Mouse (Mus musculus): Measurements from ENCODE around the gene Olfm2. TPM values are rescaled to one million over a fixed set of nuclear protein-coding genes. Genes with fewer than 3 reads are reported as not detected.
A peak's percentile ranks its signal among the peaks of the same experiment; 100 is the strongest.

Olfm2 gene
- total RNA-seq (2021): under 1 TPM; 0.29 to 0.41 TPM
- long read RNA-seq, experiment 1, partial matches to known transcripts: 1 of 1 reads
- long read RNA-seq, experiment 1, other reads (novel, unspliced or antisense): 0 of 1 reads
- long read RNA-seq, experiment 2, partial matches to known transcripts: 0 of 1 reads
- long read RNA-seq, experiment 2, other reads (novel, unspliced or antisense): 0 of 1 reads

GRCm38 (mm10) chr9:20746017-20746660, at the start of gene Olfm2:
Gene Olfm2, minus strand, starts transcription at chr9:20746349.
- no peak for DNase-seq
- intact Hi-C loops (cut with DNase I): no loop called here

- intact Hi-C loops (cut with DNase I): no loop called here
- DNase-seq: peak; percentile 53 to 55
Measured at GRCm38 (mm10) chr9:20794108-20794806, 48.1 kb upstream of the Olfm2 start.

- no peak for DNase-seq
- intact Hi-C loops (cut with DNase I): no loop called here
Measured at GRCm38 (mm10) chr9:20790345-20790744, 44.2 kb upstream of the Olfm2 start.

DNA sequence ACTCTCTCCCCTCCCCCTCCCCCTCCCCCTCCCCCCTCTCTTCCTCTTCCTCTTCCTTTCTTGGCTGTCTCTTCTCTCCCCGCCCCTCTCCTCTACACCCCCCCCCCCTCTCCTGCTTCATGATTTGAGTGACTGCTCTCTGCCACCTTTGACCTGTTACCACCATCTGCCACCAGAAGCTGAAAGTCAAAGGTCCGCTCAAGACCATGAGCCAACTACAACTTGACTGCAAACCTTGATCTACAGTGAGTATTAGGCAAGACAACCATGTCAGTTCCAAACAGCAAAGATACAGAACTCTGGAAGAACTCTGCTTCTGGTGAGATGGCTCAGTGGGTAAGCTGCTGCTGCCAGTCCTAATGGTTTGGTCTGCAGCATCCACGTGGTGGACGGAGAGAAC, 43.5 kb upstream of the Olfm2 start:
- DNase-seq: no peak
- intact Hi-C loops (cut with DNase I): no loop called here

GRCm38 (mm10) chr9:20787992-20788391, 41.8 kb upstream of the Olfm2 start:
- intact Hi-C loops (cut with DNase I): no loop called here

DNA sequence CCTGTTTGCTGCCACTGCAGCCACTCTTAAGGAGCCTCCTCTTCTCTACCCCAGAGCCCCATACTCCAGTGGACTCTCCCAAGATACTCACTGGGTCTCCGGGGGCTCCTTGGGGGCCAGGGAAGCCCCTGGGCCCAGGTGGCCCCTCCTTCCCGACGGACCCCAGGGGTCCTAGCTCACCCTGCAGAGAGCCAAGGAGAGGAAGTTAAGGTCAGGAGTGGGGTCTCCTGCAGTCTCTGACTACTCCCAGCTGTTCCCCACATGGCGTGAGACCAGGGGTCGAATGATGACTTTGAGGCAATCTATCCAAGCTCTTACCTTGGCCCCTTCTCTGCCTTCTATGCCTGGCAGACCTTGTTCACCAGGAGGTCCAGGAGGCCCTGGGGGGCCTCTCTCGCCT, 38.9 kb upstream of the Olfm2 start:
- intact Hi-C loops (cut with DNase I): no loop called here
- DNase-seq: no peak

More at GRCm38 (mm10) chr9:20787992-20788391, 41.8 kb upstream of the Olfm2 start:
- no peak for DNase-seq

DNA sequence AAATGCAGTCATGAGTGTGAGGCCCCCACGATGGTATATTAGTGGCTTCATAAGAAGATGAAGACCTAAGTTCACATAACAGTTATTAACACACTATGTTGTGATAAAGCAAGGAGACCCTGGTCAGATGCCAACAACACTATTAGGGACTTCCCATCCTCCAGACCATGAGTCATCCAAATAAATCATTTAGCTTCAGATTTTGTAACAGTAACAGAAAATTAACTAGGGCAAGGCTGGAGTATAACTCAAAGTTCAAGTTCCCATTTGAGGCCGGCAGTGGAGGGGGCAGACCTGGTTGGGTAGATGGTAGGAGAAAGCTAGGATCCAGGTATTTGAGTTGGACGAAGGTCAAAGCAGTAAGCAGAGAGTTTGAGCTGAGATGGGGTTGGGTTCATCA, 35.1 kb upstream of the Olfm2 start:
- intact Hi-C loops (cut with DNase I): no loop called here
- DNase-seq: no peak

DNA sequence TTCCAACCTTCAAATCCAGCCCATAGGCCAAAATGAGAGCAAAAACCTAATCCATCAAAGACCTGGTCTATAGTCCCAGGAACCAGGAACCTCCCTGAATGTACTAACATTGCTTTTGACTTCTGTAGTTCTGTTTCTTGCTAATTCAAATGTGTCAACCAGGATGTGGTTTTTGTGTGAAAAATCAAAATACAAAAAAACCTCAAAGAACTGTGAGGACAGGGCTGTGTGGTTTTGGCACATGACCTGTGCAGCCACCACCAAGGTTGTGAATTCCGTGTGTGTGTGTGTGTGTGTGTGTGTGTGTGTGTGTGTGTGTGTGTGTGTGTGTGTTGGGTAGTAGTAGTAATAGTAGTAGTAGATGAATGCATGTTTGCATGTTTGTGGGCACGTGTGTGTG, 19.1 kb upstream of the Olfm2 start:
- intact Hi-C loops (cut with DNase I): no loop called here
- no peak for DNase-seq

DNA sequence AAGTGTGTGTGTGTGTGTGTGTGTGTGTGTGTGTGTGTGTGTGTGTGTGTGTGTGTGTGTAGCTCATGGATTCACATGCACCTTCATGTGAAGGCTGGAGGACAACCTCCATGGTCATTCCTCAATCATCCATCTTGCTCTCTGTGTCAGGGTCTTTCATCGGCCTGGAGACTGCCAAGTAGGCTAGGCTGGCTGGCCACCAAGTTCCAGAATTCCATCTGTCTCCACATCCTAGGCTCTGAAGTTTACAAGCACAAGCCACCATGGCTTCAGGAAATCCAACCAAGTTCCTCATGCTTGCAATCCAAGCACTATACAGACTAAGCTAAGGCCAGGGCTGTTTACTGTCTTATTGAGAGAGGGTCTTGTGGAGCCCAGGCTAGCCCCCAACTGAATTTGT, 16.9 kb upstream of the Olfm2 start:
- intact Hi-C loops (cut with DNase I): no loop called here
- peak; percentile 45 for DNase-seq

GRCm38 (mm10) chr9:20762197-20762961, 16.2 kb upstream of the Olfm2 start:
- intact Hi-C loops (cut with DNase I): no loop called here

DNA sequence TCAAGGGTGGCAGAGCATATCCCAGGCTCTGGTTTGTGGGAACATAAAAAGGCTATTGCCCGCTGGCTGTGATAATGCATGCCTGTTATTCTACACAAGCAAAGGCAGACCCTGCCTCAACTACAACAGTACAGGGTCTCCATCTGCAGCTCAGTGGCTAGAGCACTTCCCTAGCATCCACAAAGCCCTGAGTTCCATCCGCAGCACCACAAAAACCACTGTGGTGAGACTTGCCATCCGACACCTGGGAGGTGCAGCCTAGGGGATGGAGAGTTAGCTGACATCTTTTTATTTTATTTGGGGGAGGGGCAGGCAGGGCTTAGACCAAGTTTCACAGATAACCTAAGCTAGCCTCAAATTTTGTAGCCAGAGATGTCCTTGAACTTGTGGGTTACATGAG, 15.2 kb upstream of the Olfm2 start:
- no peak for DNase-seq
- intact Hi-C loops (cut with DNase I): no loop called here

More at GRCm38 (mm10) chr9:20762197-20762961, 16.2 kb upstream of the Olfm2 start:
- DNase-seq: no peak

DNA sequence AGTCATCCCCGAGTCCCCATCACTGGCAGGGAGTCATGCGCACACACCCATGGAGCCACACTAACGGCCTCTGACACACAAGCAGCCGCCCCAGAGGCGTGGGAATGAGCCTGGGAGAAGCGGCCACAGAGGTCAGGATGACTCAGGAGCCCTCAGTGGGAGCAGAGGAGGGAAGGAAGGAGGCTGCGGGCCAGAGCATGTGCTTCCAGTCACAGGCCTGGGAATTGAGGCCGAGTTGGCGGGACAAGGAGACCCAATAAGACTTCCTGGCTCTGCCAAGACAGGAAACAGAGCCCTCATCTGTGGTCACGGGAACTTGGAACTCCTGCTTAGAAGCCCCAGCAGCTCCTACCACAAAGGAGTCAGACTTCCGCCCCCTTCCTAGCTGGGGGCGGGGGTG, 14.7 kb upstream of the Olfm2 start:
- intact Hi-C loops (cut with DNase I): no loop called here
- peak; percentile 79 to 83 for DNase-seq

- peak; percentile 23 to 28 for DNase-seq
- intact Hi-C loops (cut with DNase I): loop anchor here (5.0 kb wide), 1 partner anchor 38 kb away; no protein-coding TSS in a partner anchor
Measured at GRCm38 (mm10) chr9:20758896-20759295, 12.7 kb upstream of the Olfm2 start.

GRCm38 (mm10) chr9:20758243-20758642, 12.1 kb upstream of the Olfm2 start:
- DNase-seq: no peak
- intact Hi-C loops (cut with DNase I): loop anchor here (5.0 kb wide), 1 partner anchor 39 kb away; no protein-coding TSS in a partner anchor

DNA sequence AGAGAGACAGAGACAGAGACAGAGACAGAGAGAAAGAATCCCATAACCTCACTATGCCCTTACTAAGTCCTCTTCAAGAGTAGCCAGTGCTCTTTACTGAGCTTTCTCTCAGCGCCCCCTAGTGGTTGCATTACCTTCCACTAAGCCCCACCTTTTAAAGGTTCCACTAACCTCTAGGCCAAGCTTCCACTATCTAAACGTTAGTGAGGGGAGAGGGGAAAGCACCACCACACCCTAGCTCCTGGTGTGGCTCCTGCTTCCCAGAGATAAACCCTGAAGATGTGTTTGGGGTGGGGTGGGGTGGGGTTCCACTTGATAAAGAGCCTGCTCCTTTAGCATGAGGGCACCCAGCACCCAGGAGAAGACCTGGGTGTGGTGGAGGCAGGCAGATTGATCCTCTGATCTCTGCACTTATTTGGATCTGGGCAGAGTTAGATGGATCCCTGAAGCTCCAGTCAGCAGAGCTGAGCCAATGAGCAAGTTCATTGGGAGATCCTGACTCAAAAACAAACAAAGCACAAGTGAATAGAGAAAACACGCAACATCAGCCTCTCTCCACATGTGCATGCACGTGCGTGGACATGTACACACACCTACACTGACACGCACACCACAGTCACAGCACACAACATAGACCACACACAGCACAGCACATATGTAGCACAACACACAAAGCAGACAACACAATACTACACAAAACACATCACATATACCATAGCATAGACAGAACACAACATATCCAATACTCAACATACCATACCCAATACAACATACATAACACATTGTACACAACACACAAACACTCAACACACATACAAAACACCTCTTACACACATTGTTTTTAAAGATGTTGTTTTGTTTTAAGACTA, 11.2 kb upstream of the Olfm2 start:
- intact Hi-C loops (cut with DNase I): loop anchor here (2.0 to 5.0 kb wide), 2 partner anchors 17 to 40 kb away; no protein-coding TSS in a partner anchor
- peak; percentile 64 to 77 for DNase-seq

- no peak for DNase-seq
- intact Hi-C loops (cut with DNase I): loop anchor here (2.0 to 5.0 kb wide), 2 partner anchors 15 to 41 kb away; no protein-coding TSS in a partner anchor
Measured at GRCm38 (mm10) chr9:20756081-20756700, 10.0 kb upstream of the Olfm2 start.

GRCm38 (mm10) chr9:20754335-20754734, 8.2 kb upstream of the Olfm2 start:
- no peak for DNase-seq
- intact Hi-C loops (cut with DNase I): no loop called here

DNA sequence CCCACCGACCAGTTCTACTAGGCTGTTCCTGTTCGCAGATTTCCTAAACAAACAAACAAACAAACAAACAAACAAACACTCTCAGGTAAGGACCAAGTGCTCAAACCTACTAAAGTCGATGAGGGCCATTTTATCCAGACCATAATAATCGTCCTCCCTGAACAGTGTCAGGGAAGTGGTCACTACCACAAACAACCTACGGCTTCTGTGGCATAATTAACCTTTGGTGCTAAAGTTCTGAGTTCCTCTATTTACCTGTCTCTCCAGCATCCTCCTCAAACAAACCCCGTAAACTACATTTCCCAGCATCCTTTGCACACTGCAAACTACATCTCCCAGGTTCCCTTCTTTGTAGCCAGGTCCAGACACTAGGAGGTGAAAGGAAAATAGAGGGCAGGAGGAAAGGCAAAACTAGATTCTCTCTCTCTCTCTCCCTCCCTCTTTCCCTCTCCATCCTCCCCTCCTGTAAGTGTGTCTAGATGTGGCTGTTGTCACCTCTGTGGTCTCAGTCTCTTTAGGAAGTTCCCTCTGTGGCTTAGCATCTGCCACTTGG, 5.4 kb upstream of the Olfm2 start:
- intact Hi-C loops (cut with DNase I): no loop called here
- no peak for DNase-seq

DNA sequence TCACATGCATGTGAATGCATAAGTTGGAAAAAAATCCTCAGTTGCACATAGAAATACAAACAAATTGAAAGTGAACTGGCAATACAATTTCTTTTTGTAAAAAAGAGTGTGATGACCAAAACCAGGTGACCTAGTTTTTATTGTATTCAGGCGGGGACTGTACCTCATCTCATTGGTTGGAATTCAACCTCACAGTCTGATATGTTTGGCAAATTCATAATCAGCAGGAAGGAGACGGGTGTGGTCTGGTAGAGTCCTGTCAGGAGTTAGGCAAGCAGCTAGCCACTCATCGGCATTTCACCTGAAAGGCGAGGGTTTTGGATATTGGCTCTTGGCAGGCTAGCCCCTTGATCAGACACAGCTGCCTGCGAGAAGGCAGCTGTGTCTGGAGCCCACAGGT, 3.1 kb upstream of the Olfm2 start:
- intact Hi-C loops (cut with DNase I): no loop called here
- no peak for DNase-seq

All from heart, postnatal 14 days (tissue).